Mouse (Mus musculus) E14TG2a.4 (cell line): Measurements from ENCODE around the gene Ppp4r2.
A peak's percentile ranks its signal among the peaks of the same experiment; 100 is the strongest.

Experiments
- H3K27me3 ChIP-seq: 2 replicates; pipeline ENCODE4 v1.6.1; 2014; ENCODE audit warnings: low read length, control low read depth; ENCODE audit not compliant: insufficient read depth
- H3K36me3 ChIP-seq: 2 replicates; pipeline ENCODE4 v1.6.1; 2014; ENCODE audit warnings: low read length, control low read depth; ENCODE audit not compliant: insufficient read depth
- H3K4me1 ChIP-seq: replicated peaks from 2 replicates; pipeline ENCODE4 v1.6.1; 2014; ENCODE audit warnings: low read depth, low read length, control low read depth
- H3K4me3 ChIP-seq: replicated peaks from 2 replicates; pipeline ENCODE4 v1.5.1; 2014; ENCODE audit warnings: mild to moderate bottlenecking, low read length
- H3K9me3 ChIP-seq: 2 replicates; pipeline ENCODE4 v1.6.1; 2014; ENCODE audit warnings: low read length, control low read depth
- CTCF ChIP-seq: conservative IDR thresholded peaks from 2 replicates; pipeline ENCODE4 v1.5.1; 2014; ENCODE audit warnings: low read length
- NANOG ChIP-seq: IDR thresholded peaks from 2 replicates; pipeline ENCODE4 v1.6.1; 2014; ENCODE audit warnings: borderline replicate concordance, low read length, mixed read lengths
- POU5F1 ChIP-seq: IDR thresholded peaks from 2 replicates; pipeline ENCODE4 v1.6.1; 2014; ENCODE audit warnings: low read length, borderline replicate concordance

The Ppp4r2 gene

DNA sequence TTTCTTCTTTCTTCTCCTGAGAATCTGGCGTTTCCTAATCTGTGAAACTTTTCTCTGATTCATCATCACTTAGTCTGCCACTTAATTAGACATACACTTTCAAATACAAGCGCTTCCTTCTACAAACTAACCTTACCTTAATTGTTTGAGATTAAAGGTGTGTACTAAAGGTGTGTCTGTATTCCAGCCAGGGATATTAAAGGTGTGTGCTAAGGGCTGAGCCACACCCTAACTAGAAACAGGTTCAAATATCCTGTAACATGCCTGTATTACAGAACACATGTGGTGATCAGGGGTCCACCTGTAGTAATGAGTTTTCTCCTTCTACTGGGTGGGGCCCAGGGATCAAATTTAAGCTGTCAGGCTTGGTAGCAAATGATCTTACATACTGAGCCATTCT, 12.1 kb upstream of the Ppp4r2 start:
- no peaks in the 10 kb centered on the region for H3K9me3 ChIP-seq
- H3K4me3 ChIP-seq = no peak overlapping the region
- no peaks in the 10 kb centered on the region for H3K27me3 ChIP-seq
- 0 out of 2 replicates have a peak, but pooled peaks cover 5% of the 10 kb centered on the region for H3K4me1 ChIP-seq
- no peak for TF ChIP-seq NANOG
- no peak for TF ChIP-seq CTCF
- TF ChIP-seq POU5F1 = no peak
- no peaks in the 10 kb centered on the region for H3K36me3 ChIP-seq

DNA sequence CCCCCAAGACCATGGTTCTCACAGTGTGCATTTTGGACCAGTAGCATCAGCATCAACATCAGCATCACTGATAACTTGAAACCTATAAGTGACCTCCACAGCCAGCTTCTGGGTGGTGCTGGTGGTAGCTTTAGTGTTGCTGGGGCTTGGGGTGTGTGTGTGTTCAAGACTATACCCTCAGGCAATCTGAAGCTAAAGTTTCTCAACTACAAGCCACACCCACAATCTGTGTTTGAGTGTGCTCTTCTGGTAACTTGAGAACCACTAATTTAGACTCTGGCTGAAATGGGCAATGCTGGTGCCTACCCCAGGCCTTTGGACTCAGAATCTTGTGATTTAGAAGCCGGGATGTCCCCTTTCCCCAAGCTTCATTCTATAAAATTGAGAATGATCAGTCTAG, 10.1 kb upstream of the Ppp4r2 start:
- Histone ChIP-seq H3K4me3 (no peak overlapping the region), H3K36me3 (no peaks in the 10 kb centered on the region), H3K4me1 (0 out of 2 replicates have a peak, but pooled peaks cover 5% of the 10 kb centered on the region), H3K9me3 (no peaks in the 10 kb centered on the region), H3K27me3 (no peaks in the 10 kb centered on the region)
- TF ChIP-seq NANOG (no peak), CTCF (no peak), POU5F1 (no peak)

DNA sequence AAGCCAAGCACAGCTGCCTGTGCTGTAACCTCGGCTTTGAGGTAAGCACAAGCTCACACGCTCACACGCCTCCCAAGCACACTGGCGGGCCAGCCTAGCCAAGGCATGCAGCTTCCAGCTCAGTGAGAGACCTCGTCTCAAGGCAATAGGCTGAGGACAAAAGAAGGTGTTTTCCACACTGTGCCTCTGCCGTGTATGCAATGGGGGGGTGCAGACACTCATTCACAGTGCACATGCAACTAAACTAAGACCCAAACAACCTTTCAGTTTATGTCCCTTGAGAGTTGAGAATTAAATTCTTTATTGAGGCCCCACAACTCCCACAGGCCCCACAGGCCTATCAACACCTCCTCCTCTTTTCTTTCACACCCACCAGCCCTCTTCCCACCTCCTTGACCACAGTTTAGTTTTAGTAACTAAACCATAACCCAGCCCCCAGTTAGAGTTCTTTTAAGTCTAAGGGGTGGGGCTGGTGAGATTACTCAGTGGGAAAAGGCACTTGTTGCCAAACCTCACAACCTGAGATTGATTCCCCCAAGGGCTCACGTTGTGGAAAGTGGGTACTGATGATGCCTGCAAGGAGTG, 8.9 kb upstream of the Ppp4r2 start:
- no peaks in the 10 kb centered on the region for H3K27me3 ChIP-seq
- TF ChIP-seq NANOG (no peak), POU5F1 (no peak), CTCF (no peak)
- no peaks in the 10 kb centered on the region for H3K36me3 ChIP-seq
- H3K4me1 ChIP-seq = 0 out of 2 replicates have a peak, but pooled peaks cover 5% of the 10 kb centered on the region
- H3K4me3 ChIP-seq = no peak overlapping the region
- H3K9me3 ChIP-seq = no peaks in the 10 kb centered on the region

DNA sequence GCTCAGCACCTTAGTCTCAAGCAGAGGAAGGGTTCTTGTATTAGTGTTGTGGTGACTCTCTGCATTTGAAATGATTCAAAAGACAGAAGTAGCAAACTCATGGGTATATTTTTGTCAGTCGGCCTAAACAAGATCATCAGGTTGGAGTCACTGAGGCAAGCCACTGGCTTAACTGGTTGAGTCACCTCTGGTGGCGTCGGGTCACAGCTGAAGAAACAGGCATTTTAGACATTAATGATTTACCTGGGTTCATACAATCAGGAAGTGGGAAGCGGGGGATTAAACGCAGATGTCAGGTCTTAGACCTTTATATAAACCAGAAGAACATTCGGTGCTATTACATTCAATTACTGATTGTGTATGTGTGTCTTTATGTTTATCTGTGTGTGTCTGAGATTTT, 7.4 kb upstream of the Ppp4r2 start:
- TF ChIP-seq CTCF = no peak
- TF ChIP-seq NANOG = no peak
- no peak for TF ChIP-seq POU5F1
- no peaks in the 10 kb centered on the region for H3K36me3 ChIP-seq
- H3K4me1 ChIP-seq = 0 out of 2 replicates have a peak, but pooled peaks cover 5% of the 10 kb centered on the region
- H3K9me3 ChIP-seq = no peaks in the 10 kb centered on the region
- H3K27me3 ChIP-seq = peaks cover 3% of the 10 kb centered on the region; the same call in 1 of the 2 replicates
- no peak overlapping the region for H3K4me3 ChIP-seq

DNA sequence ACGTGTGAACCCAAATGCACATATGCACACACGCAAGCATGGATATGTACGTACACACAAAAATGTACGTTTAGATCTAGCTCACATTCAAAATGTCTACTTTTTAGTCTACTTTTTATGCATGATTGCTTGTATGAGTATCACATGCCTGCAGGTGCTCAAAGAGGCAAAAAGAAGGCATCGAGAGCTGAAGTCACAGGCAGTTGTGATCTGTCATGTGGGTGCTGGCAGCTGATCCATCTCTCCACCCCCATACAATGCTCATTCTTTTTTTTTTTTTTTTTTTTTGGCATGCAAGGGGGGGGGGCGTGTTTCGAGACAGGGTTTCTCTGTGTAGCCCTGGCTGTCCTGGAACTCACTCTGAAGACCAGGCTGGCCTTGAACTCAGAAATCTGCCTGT, 4.9 kb upstream of the Ppp4r2 start:
- H3K4me3 ChIP-seq = no peak overlapping the region
- H3K36me3 ChIP-seq = no peaks in the 10 kb centered on the region
- peaks cover 8% of the 10 kb centered on the region; the same call in 1 of the 2 replicates for H3K27me3 ChIP-seq
- TF ChIP-seq NANOG = no peak
- TF ChIP-seq POU5F1 = no peak
- no peak for TF ChIP-seq CTCF
- H3K4me1 ChIP-seq = peaks cover 8% of the 10 kb centered on the region; the same call in 1 of the 2 replicates
- no peaks in the 10 kb centered on the region for H3K9me3 ChIP-seq

DNA sequence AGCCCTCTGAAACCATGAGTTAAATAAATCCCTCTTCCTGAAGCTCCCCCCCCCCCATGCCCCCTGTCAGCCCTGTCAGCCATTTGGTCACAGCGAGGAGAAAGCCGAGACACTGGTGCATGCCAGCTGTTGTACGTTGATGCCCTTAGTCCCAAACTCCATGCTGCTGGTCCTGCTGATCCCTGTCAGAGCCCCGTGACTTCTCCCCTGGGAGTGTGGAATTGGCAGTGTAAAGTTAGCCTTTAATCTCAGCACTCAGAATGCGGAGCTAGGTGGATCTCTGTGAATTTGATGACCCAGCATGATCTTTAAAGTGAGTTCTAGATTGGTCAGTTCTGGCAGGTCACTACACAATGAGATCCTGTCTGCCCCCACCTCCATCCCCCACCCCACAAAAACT, 3.7 kb upstream of the Ppp4r2 start:
- H3K4me1 ChIP-seq = peaks cover 5% of the 10 kb centered on the region
- no peaks in the 10 kb centered on the region for H3K9me3 ChIP-seq
- H3K36me3 ChIP-seq = peaks cover 2% of the 10 kb centered on the region; the same call in 1 of the 2 replicates
- TF ChIP-seq NANOG (no peak), CTCF (no peak)
- peaks cover 8% of the 10 kb centered on the region; the same call in 1 of the 2 replicates for H3K27me3 ChIP-seq
- no peak overlapping the region for H3K4me3 ChIP-seq

DNA sequence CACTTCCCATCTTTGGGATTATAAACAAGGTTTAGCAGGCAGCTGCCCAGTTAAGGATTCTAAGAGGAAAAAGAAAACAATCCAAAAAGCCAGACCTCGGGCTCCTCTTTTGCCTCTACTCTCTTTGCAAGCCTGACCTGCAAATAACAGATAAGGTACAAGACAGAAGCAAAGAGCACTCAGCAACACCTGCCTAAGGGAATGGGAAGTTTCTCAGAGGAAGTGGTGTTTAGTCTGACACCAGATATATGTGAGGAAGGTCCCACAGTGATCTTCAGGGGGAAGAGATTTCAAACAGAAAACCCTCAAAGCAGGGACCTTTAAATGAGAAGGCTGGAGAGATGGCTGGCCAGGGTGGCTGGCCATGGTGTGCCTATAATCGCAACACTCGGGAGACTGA, 2.2 kb upstream of the Ppp4r2 start:
- H3K27me3 ChIP-seq = peaks cover 8% of the 10 kb centered on the region; the same call in 1 of the 2 replicates
- TF ChIP-seq CTCF = no peak
- no peak for TF ChIP-seq NANOG
- H3K4me1 ChIP-seq = peaks cover 20% of the 10 kb centered on the region
- H3K36me3 ChIP-seq = peaks cover 16% of the 10 kb centered on the region
- no peak overlapping the region for H3K4me3 ChIP-seq
- no peaks in the 10 kb centered on the region for H3K9me3 ChIP-seq

DNA sequence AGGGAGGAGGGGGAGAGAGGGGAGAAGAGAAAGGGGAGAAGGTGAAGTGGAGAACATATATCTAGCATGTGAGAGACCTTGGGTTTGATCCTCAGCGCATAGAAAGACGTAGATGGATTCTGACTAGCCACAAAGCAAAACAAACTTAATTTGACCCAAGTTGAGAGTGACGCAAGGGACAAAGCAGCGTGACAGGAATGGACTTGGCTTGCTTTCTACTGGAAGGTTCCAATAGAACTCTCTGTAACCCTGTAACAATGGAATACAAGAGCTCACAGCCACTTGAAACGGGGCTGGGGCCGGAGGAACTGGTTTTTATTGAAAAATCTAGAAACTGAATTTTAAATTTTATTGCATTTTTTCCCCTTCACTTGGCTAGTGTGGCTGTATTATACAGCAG, 1.7 kb upstream of the Ppp4r2 start:
- TF ChIP-seq NANOG (no peak), POU5F1 (no peak), CTCF (no peak)
- no peak overlapping the region for H3K4me3 ChIP-seq
- no peaks in the 10 kb centered on the region for H3K9me3 ChIP-seq
- H3K36me3 ChIP-seq = peaks cover 21% of the 10 kb centered on the region
- peaks cover 8% of the 10 kb centered on the region; the same call in 1 of the 2 replicates for H3K27me3 ChIP-seq
- H3K4me1 ChIP-seq = peaks cover 23% of the 10 kb centered on the region

DNA sequence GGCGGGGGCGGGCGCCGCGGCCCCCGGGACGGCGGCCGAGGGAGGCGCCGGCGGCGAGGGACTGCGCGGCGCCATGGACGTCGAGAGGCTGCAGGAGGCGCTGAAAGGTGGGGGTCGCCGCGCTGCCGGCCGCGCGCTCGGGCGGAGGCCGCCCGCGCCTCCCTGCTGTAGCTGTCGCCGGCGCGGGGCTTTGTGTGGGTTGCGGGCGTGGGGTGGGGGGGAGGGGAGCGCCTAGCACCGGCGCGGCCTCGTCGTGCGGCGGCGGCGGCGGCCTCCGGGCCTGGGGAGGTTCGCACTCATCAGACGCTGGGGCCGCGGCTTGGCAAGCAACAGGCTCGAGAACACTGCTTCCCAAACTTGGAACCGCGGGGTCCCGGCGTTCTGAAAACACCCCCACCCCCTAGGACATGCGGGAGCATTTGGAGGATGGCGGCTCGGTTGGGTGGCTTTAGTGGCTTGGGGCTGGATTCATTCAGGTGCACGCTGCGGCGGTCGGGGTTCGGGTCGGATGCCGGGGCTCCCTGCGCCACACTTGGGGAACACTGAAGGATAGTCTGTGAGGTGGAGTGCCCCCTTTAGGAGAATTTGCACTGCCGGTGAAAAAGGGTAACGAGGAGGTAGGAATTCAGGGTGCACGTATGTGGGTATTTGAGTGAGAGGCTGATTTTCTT, 524 bp downstream of the Ppp4r2 start:
- TF ChIP-seq CTCF = 0 out of 2 replicates have a peak, but pooled peaks have one; percentile 11
- TF ChIP-seq NANOG = no peak
- no peaks in the 10 kb centered on the region for H3K9me3 ChIP-seq
- peaks cover 8% of the 10 kb centered on the region; the same call in 1 of the 2 replicates for H3K27me3 ChIP-seq
- H3K4me3 ChIP-seq = peak overlapping the region; percentile 88
- H3K36me3 ChIP-seq = peaks cover 43% of the 10 kb centered on the region
- peaks cover 38% of the 10 kb centered on the region for H3K4me1 ChIP-seq
